ENCODE assay signal across 25 mouse cellular contexts in the genomic region with DNA sequence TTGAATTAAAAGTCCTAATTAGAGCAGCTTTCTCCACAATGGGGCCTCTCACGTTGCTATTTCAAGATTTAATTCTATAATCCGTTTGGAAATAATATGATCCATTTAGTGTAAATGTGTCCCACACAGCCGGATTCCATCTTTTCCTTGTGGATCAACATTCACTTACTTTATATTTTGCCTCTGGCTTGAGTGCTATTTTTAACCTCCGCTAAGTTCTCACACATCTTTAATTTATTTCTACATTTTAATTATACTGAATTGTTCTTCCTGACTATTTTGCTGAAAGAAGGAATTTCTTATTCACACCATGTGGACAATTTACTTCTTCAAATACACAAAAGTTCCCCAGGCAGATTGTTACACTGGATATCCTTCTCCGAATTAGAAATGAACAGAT.
DNase-seq lines count a peak whose midpoint lies in the region; ATAC-seq and TF ChIP-seq lines count a peak whose summit lies in the region.
"Had no signal": no experiment of that assay in that cellular context is flagged by ENCODE, and none has a peak within 500 bp of the region (broad histone marks: within the 10 kb centered on the region; RNA-seq: fewer than 3 reads in every experiment).

No protein-coding gene starts in this region.

- TF ChIP-seq CTCF in layer of hippocampus, adult 2 months (conservative IDR thresholded peaks at IDR 0.05): no peak

- no peak for ATAC-seq in forebrain, embryonic 11.5 days (replicated peaks; ENCODE audit: low FRiP score)
- ATAC-seq in forebrain, embryonic 13.5 days: no peak
- peak; percentile 42 for ATAC-seq in midbrain, embryonic 15.5 days (replicated peaks)
- ATAC-seq in midbrain, embryonic 13.5 days: no peak
- ATAC-seq: CD4-positive, CD25-positive, alpha-beta regulatory T cell, adult 4 months; hindbrain, embryonic 16.5 days; inflammation-experienced regulatory T-cells, adult 6 months had no signal

- 0 out of 2 replicates have a peak overlapping the region, but pooled peaks have one; percentile 42 for H3K27ac ChIP-seq in forebrain, embryonic 11.5 days (ENCODE audit: low read depth, low read length)
- no peak overlapping the region for H3K27ac ChIP-seq in forebrain, embryonic 13.5 days
- peak overlapping the region; percentile 40; the same call in 1 of the 2 replicates for H3K27ac ChIP-seq in layer of hippocampus, adult 2 months
- H3K27ac ChIP-seq in midbrain, embryonic 15.5 days: 0 out of 2 replicates have a peak overlapping the region, but pooled peaks have one; percentile 54
- H3K27ac ChIP-seq in midbrain, embryonic 13.5 days: no peak overlapping the region
- H3K27ac ChIP-seq: gastrocnemius, adult 2 months; hindbrain, embryonic 12.5 days had no signal

- 0 out of 2 replicates have a peak, but pooled peaks cover 2% of the 10 kb centered on the region for H3K4me1 ChIP-seq in forebrain, embryonic 11.5 days (replicated peaks; ENCODE audit: control insufficient read depth, insufficient read depth, low read length)
- peaks cover 10% of the 10 kb centered on the region; the same call in 1 of the 2 replicates for H3K4me1 ChIP-seq in forebrain, embryonic 13.5 days
- peaks cover 12% of the 10 kb centered on the region for H3K4me1 ChIP-seq in midbrain, embryonic 15.5 days
- H3K4me1 ChIP-seq in midbrain, embryonic 13.5 days (replicated peaks): peaks cover 9% of the 10 kb centered on the region; the same call in 1 of the 2 replicates
- H3K4me1 ChIP-seq: embryonic facial prominence, embryonic 15.5 days; hindbrain, embryonic 12.5 days had no signal

- 53% methylated on average over 5 of the region's 5 CpGs for WGBS in forebrain, embryonic 11.5 days
- WGBS in forebrain, embryonic 13.5 days: 32% methylated on average over 5 of the region's 5 CpGs
- WGBS in midbrain, embryonic 15.5 days: 32% methylated on average over 5 of the region's 5 CpGs
- 50% methylated on average over 5 of the region's 5 CpGs for WGBS in midbrain, embryonic 13.5 days

- no peak overlapping the region for H3K4me2 ChIP-seq in forebrain, embryonic 11.5 days (ENCODE audit: low read depth, low read length, severe bottlenecking)
- no peak overlapping the region for H3K4me2 ChIP-seq in forebrain, embryonic 13.5 days
- H3K4me2 ChIP-seq in midbrain, embryonic 15.5 days: no peak overlapping the region
- H3K4me2 ChIP-seq in midbrain, embryonic 13.5 days (replicated peaks): no peak overlapping the region
- H3K4me2 ChIP-seq: embryonic facial prominence, embryonic 15.5 days; hindbrain, embryonic 12.5 days had no signal

- no peaks in the 10 kb centered on the region for H3K36me3 ChIP-seq in forebrain, embryonic 11.5 days (ENCODE audit: control insufficient read depth, insufficient read depth, low read length)
- H3K36me3 ChIP-seq in forebrain, embryonic 13.5 days (ENCODE audit: poor library complexity, severe bottlenecking): no peaks in the 10 kb centered on the region
- no peaks in the 10 kb centered on the region for H3K36me3 ChIP-seq in midbrain, embryonic 15.5 days (replicated peaks)
- H3K36me3 ChIP-seq in midbrain, embryonic 13.5 days: no peaks in the 10 kb centered on the region
- H3K36me3 ChIP-seq: embryonic facial prominence, embryonic 15.5 days; G1E; hindbrain, embryonic 12.5 days had no signal

- H3K9me3 ChIP-seq in forebrain, embryonic 11.5 days (ENCODE audit: control insufficient read depth, low read length): no peaks in the 10 kb centered on the region
- H3K9me3 ChIP-seq in forebrain, embryonic 13.5 days (replicated peaks): no peaks in the 10 kb centered on the region
- H3K9me3 ChIP-seq in midbrain, embryonic 15.5 days: no peaks in the 10 kb centered on the region
- H3K9me3 ChIP-seq in midbrain, embryonic 13.5 days: no peaks in the 10 kb centered on the region
- H3K9me3 ChIP-seq: embryonic facial prominence, embryonic 15.5 days; G1E; hindbrain, embryonic 12.5 days had no signal

- no peak for DNase-seq in forebrain, embryonic 11.5 days (ENCODE audit: low spot score)
- no peak for DNase-seq in layer of hippocampus, adult 2 months (ENCODE audit: low spot score in 2 of 2)
- no peak for DNase-seq in layer of hippocampus, adult 11-12 months (ENCODE audit: low spot score)
- DNase-seq in gastrocnemius, postnatal 10 days: no peak
- DNase-seq: adrenal gland, adult 8-10 months; adrenal gland, postnatal 36 days; B cell, adult 2 months; cerebellum, adult 8-10 months; cerebellum, postnatal 14 days; embryo, embryonic 11 days; gastrocnemius, adult 2 months; gastrocnemius, postnatal 36 days; heart, adult 11 months; heart, postnatal 10 days; heart, postnatal 4 days had no signal

- no peak overlapping the region for H3K9ac ChIP-seq in forebrain, embryonic 11.5 days (ENCODE audit: low read length)
- H3K9ac ChIP-seq in forebrain, embryonic 13.5 days: no peak overlapping the region
- no peak overlapping the region for H3K9ac ChIP-seq in midbrain, embryonic 15.5 days
- H3K9ac ChIP-seq in midbrain, embryonic 13.5 days (replicated peaks): no peak overlapping the region
- H3K9ac ChIP-seq: embryonic facial prominence, embryonic 15.5 days; hindbrain, embryonic 12.5 days had no signal

- H3K27me3 ChIP-seq in forebrain, embryonic 11.5 days (ENCODE audit: control insufficient read depth, insufficient read depth, low read length): no peaks in the 10 kb centered on the region
- no peaks in the 10 kb centered on the region for H3K27me3 ChIP-seq in forebrain, embryonic 13.5 days
- no peaks in the 10 kb centered on the region for H3K27me3 ChIP-seq in midbrain, embryonic 15.5 days (replicated peaks)
- H3K27me3 ChIP-seq in midbrain, embryonic 13.5 days: no peaks in the 10 kb centered on the region
- H3K27me3 ChIP-seq: embryonic facial prominence, embryonic 15.5 days; hindbrain, embryonic 12.5 days had no signal

- no peak overlapping the region for H3K4me3 ChIP-seq in forebrain, embryonic 11.5 days (ENCODE audit: low read depth, low read length)
- no peak overlapping the region for H3K4me3 ChIP-seq in forebrain, embryonic 13.5 days
- H3K4me3 ChIP-seq in layer of hippocampus, adult 2 months: no peak overlapping the region
- no peak overlapping the region for H3K4me3 ChIP-seq in midbrain, embryonic 15.5 days
- H3K4me3 ChIP-seq in midbrain, embryonic 13.5 days (replicated peaks): no peak overlapping the region
- H3K4me3 ChIP-seq: embryonic facial prominence, embryonic 15.5 days; erythroblast, embryonic 14.5 days; gastrocnemius, adult 2 months; hindbrain, embryonic 12.5 days had no signal

Comparison
In these comparisons a context has a peak if more than half of its experiments do, and no peak if none do; other contexts are left out.
1. H3K27ac ChIP-seq: peak in forebrain, embryonic 11.5 days (single experiment), layer of hippocampus, adult 2 months (single experiment) and midbrain, embryonic 15.5 days (single experiment); none in forebrain, embryonic 13.5 days (single experiment) and midbrain, embryonic 13.5 days (single experiment).